Mouse (Mus musculus) lung, adult 2 months (tissue): ENCODE data around the gene Faiml. TPM values are rescaled to one million over a fixed set of nuclear protein-coding genes. Genes with fewer than 3 reads are reported as not detected.
A peak's percentile ranks its signal among the peaks of the same experiment; 100 is the strongest.

ENCODE experiments used
- DNase-seq: peaks from one replicate; pipeline ENCODE4 v3.0.0; 2022
- H3K4me1 ChIP-seq: fragments of 200-500 bp; 2 replicates; pipeline ENCODE4 v1.6.1; 2011; ENCODE audit warnings: low read length; ENCODE audit not compliant: control insufficient read depth, insufficient read depth
- H3K4me3 ChIP-seq: fragments of 200-500 bp; replicated peaks from 2 replicates; pipeline ENCODE3; 2011; ENCODE audit warnings: low read depth, mild to moderate bottlenecking, control low read depth, low read length; ENCODE audit errors: extremely low read depth
- CTCF ChIP-seq: fragments of 200-500 bp; IDR thresholded peaks from 2 replicates; pipeline ENCODE4 v1.5.1; 2011; ENCODE audit warnings: mild to moderate bottlenecking, low read length, control low read depth; ENCODE audit not compliant: insufficient read depth
- POLR2A ChIP-seq: fragments of 200-500 bp; IDR thresholded peaks from 2 replicates; pipeline ENCODE4 v1.6.1; 2011; ENCODE audit warnings: low read depth, mild to moderate bottlenecking, control low read depth, low read length, borderline replicate concordance; ENCODE audit errors: extremely low read depth
- WGBS: fragments of 180-500 bp; shearing (Covaris S2); methylation state at CpG from one replicate; pipeline ENCODE4 v1.1.7; 2018; 5-methylcytosine and 5-hydroxymethylcytosine counted together
- polyA plus RNA-seq: library from polyadenylated mRNA; depleted of rRNA; stranded (reverse); fragments of >200 nt; gene quantifications from 2 replicates; pipeline ENCODE4 v1.2.3, GENCODE M21; 2012

The Faiml gene
- polyA plus RNA-seq, 1 experiment: not detected

DNA sequence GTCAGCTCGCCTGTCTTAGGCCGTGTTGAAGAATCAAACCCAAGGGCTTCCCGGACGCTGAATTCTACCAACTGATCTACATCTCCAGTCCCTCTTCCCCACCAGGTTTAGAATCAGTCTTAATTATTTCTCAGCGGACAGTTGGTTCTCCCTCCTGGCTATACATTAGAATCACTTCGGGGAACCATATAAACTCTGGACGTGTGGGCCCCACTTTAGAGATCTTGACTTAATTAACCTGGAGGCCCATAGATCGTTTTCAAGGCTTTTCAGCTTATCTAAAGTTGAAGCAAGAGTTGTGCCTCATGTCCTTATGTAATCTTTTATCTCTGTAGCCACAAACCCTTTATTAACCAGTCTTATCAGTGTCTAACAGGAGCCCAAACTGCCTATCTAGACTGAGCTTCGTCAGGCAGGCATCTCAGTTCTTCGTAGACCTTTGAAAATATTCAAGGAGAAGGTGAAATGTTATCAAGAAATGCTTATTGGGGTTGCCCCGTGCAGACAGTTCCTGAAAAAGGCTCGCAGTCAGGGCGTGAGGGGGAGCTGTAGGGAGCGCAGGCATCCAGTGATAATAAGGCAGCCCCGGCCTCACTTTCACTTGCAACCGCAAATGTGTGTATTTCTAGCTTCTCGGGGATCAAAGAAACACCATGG lies 5.6 kb upstream of the Faiml start:
- TF ChIP-seq POLR2A (no peak), CTCF (no peak)
- peaks cover 2% of the 10 kb centered on the region; the same call in 1 of the 2 replicates for H3K4me1 ChIP-seq
- H3K4me3 ChIP-seq: peak overlapping the region; percentile 66
- WGBS: 5% methylated on average over 17 of the region's 17 CpGs
- no peak for DNase-seq

DNA sequence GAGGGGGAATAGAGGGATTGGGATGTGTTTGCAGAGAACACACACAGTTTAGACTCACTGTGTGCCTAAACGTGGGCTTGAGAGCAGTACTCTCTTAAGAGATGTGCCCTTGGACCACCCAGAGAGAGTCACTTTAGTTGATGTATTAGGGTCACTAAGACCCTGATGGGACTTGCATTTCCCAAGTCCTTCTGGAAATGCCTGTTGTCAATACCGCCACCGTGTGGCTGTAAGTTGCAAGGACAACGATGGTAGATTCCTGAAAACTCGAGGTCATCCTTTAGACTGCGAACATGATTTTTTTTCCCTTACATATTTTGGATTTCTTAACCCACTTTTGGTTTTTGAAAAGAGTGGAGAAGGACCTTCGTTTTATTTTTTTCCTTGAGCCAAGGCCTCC lies 5.0 kb upstream of the Faiml start:
- Histone ChIP-seq H3K4me3 (no peak overlapping the region), H3K4me1 (peaks cover 2% of the 10 kb centered on the region; the same call in 1 of the 2 replicates)
- TF ChIP-seq POLR2A: no peak
- TF ChIP-seq CTCF: peak; percentile 57; the same call in 1 of the 2 replicates
- DNase-seq: peak; percentile 47
- 2% methylated on average over 7 of the region's 7 CpGs for WGBS

DNA sequence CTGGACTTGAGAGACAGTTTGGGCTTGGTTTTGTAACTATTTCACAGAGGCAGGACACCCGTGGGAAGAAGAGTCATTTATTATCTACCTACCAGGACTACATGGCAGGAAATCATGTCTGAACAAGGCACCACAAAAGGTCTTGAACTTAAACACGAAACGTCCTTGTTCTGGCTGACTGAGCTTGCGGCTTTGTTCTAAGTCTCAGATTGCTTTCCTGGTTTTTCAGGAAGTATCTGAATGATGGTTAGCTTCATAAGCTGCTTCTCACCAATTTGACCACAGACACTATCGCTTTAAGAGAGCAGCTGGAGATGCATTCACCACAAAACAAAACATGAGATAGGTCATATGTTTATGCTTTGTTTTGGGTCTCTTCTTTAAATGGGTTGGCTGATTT lies 3.5 kb upstream of the Faiml start:
- Histone ChIP-seq H3K4me3 (no peak overlapping the region), H3K4me1 (peaks cover 2% of the 10 kb centered on the region; the same call in 1 of the 2 replicates)
- DNase-seq: no peak
- TF ChIP-seq POLR2A (no peak), CTCF (no peak)
- WGBS: 45% methylated on average over 5 of the region's 5 CpGs

DNA sequence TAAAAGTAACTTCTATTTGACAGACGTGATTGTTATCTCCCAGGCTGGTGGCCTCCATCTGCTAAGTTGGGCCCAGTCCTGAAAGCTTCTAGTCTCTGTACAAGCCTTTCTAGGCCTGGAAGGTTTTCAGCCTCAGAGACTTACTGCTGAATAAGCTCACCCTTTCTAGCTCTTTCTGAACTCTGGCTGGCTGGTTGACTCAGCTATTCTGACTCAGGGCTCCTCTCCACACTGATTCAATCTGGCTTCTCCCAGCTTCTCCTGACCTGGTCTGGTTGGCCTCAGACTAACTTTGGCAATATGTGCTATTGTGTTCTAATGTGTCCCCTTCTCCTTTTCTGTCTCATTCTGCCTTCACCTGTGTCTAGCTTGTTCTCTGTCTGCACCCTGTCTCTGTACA lies 2.2 kb upstream of the Faiml start:
- no peak overlapping the region for H3K4me3 ChIP-seq
- TF ChIP-seq CTCF: no peak
- TF ChIP-seq POLR2A: no peak
- H3K4me1 ChIP-seq: peaks cover 2% of the 10 kb centered on the region; the same call in 1 of the 2 replicates
- WGBS: 48% methylated on average over 1 of the region's 1 CpGs
- no peak for DNase-seq

DNA sequence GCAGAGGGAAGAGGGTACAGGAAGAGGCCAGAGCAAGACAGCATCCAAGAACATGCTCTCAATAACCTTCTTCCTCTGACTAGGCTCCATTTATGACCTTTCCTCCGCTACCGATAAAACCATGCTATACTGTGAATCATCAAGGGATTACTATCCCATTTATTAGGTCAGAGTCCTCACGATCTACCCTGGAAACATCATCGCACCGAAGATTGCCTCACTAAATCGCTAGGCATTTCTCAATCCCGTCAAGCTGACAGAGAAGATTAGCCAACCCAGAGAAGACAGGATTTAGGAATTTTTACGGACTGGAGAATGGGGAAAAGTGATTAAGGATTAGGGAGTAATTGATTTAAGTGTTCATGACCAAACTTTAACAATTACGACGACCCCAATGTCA lies 1.2 kb upstream of the Faiml start:
- no peak for DNase-seq
- TF ChIP-seq CTCF: no peak
- no peak for TF ChIP-seq POLR2A
- H3K4me1 ChIP-seq: peaks cover 2% of the 10 kb centered on the region; the same call in 1 of the 2 replicates
- no peak overlapping the region for H3K4me3 ChIP-seq
- 85% methylated on average over 10 of the region's 10 CpGs for whole genome bisulfite sequencing

DNA sequence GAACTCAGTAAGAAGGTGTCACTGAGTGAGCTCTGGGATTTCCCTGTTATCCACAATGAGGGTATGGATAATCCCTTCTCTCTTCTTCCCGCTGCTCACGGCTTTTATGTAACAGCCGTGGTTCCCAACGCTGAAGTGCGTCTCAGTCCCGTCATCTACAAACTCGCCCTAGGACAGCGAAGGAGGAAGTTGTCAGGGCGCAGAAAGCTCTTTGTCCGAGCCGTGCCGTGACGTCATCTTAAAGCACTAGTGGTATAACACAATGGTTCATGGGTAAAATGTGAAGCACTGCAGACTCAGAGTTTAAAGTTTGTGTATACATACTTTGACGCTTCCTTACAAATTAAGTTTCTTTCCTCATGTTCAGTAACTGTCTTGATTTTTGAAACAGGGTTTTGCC lies 7.6 kb downstream of the Faiml start:
- WGBS: 79% methylated on average over 14 of the region's 14 CpGs
- Histone ChIP-seq H3K4me3 (no peak overlapping the region), H3K4me1 (no peaks in the 10 kb centered on the region)
- TF ChIP-seq CTCF (no peak), POLR2A (no peak)
- no peak for DNase-seq

DNA sequence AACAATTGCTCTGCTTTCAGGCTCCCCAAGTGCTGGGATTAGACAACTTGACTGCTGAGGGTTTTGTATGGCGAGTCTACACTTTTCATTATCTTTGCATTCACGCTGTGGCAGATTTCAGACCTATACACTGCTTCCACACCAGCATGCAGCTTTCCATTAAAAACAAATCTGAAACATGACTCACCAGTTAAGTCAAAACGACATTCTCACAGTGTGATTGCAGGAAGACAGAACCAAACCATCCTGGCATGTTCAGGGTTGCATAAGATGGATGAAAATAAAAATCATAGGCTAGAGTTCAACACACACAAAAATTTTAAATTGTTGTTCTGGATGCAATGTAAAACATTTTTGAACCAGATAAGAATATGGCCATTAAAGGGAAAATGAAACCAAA lies 12.5 kb downstream of the Faiml start:
- no peak for DNase-seq
- Histone ChIP-seq H3K4me1 (no peaks in the 10 kb centered on the region), H3K4me3 (no peak overlapping the region)
- no peak for TF ChIP-seq POLR2A
- TF ChIP-seq CTCF: no peak
- WGBS: 54% methylated on average over 3 of the region's 3 CpGs

DNA sequence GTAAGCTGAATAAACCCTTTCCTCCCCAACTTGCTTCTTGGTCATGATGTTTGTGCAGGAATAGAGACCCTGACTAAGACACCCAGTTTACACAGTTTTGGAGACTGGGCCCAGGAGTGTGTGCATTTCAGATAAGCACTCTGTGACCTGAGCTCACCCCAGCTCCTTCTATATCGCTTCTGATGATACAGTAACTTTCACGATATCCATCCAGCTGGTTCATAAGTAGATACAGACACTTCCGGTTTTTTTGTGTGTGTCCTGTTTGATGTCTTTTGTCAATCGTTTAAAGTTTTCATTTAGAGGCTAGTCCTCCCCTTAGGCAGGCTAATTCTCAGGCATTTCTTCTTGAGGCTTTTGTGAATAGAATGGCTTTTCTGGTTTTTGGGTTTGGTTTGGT lies 15.4 kb downstream of the Faiml start:
- no peaks in the 10 kb centered on the region for H3K4me1 ChIP-seq
- TF ChIP-seq POLR2A (no peak), CTCF (no peak)
- no peak overlapping the region for H3K4me3 ChIP-seq
- WGBS: 71% methylated on average over 4 of the region's 4 CpGs
- DNase-seq: no peak

DNA sequence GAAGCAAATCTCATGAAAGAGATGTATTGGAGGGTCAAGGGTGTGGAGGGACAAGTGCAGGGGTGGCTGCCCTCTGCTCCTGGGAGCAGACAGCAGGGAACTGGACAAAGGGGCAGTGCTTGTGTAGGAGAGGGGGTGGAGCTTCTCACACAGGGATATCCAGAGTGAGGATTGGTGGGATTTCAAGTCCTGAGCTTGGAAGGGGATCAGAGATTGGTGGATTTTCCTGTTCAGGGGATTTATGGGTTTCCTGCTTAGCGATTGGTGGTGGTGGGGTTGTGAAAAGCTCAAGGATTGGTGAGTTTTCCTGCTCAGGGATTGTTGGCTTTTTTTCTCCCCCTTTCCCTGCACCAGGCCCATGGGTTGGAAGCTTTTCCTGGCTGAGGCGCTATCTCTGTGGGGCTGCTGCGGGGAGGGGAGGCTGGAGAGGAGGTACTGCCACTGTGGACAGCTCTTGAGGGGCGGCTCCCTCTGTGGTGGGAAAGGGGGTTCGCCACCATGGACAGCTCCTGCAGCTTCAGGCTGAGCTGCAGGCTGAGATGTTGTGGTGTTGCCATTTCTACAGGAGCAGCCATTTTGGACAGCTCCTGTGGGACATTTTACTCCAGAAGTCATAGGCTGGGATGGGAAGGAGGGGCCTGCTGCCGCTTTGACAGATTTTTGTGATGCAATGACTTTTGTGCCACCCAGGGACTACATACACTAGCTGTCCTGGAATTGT lies 18.9 kb downstream of the Faiml start:
- no peak for DNase-seq
- 18% methylated on average over 6 of the region's 6 CpGs for WGBS

DNA sequence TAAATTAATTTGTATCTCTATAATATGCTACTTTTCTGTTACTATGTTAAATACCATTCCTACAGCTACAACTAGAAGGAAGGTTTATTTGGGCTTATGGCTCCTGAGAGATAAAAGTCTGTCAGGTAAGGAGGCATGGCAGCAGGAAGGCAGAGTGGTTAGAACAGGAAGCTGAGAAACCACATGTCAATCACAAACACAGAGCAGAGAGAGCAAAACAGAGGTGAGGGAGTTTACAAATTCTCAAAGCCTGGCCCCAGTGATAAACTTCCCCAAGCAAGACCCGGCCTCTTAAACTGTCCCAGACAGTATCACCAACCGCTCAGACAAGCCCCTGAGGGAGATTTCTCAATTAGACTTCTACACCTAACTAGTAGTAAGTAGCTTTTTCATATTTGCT lies 20.9 kb downstream of the Faiml start:
- no peak overlapping the region for H3K4me3 ChIP-seq
- TF ChIP-seq CTCF (no peak), POLR2A (no peak)
- WGBS: 61% methylated on average over 2 of the region's 2 CpGs
- H3K4me1 ChIP-seq: no peaks in the 10 kb centered on the region
- DNase-seq: no peak

More for the DNA sequence above, 18.9 kb downstream of the Faiml start:
- no peak for TF ChIP-seq CTCF
- no peak for TF ChIP-seq POLR2A
- Histone ChIP-seq H3K4me3 (no peak overlapping the region), H3K4me1 (no peaks in the 10 kb centered on the region)
